Mouse (Mus musculus): ENCODE results near the gene Lrrc63. TPM values are rescaled to one million over a fixed set of nuclear protein-coding genes. Genes with fewer than 3 reads are reported as not detected.

The Lrrc63 gene
- total RNA-seq, 2 experiments from 2014 or later: 0.11 TPM; not detected in 1

Other genes starting within 250 kb of the Lrrc63 start
- gene Lrch1, start 183.0 kb downstream of the Lrrc63 start, total RNA-seq (2021): 10 to 100 TPM; 25.9 to 27.4 TPM
- gene Rubcnl, start 114.9 kb downstream of the Lrrc63 start, total RNA-seq (2021): 1 to 10 TPM; 1.2 to 1.3 TPM
- 10 to 100 TPM; 19.9 to 22.8 TPM for gene Lcp1, start 220 bp upstream of the Lrrc63 start, total RNA-seq (2021)
- 10 to 100 TPM in 1 of 2 experiments, 1 to 10 TPM in 1; 6.4 to 27.8 TPM for gene Cpb2, start 111.4 kb upstream of the Lrrc63 start, total RNA-seq (2021)
- gene Zc3h13, start 153.5 kb upstream of the Lrrc63 start, total RNA-seq (2021): 10 to 100 TPM; 39.2 to 39.8 TPM